Mouse (Mus musculus) left cerebral cortex, postnatal 4 days (tissue): ENCODE results near the gene Eif5a. TPM values are rescaled to one million over a fixed set of nuclear protein-coding genes. Genes with fewer than 3 reads are reported as not detected.
"Not testable (repeated sequence)": the region's sequence is repeated elsewhere in the genome, so short reads cannot be mapped to it uniquely, and the experiment has no call there.

ENCODE experiments used
- DNase-seq: peaks from one replicate; pipeline ENCODE4 v3.0.0-alpha.2; 2022
- intact Hi-C: fragments of 180-260 bp; cut with DNase I; formaldehyde crosslinking; loops from one replicate; pipeline ENCODE4 v1.15.1; 2025
- total RNA-seq, 2 experiments: library from RNA; stranded (reverse); gene quantifications; 2 replicates each; pipeline ENCODE4 v1.2.3; 2021

Eif5a gene
- total RNA-seq, 2 experiments from 2014 or later = 539 to 555 TPM

GRCm38 (mm10) chr11:69930176-69930575, 8.4 kb upstream of the Eif5a start:
- not testable (repeated sequence) for DNase-seq
- intact Hi-C loops = loop anchor here (5.0 to 10.0 kb wide), 2 partner anchors 55 to 282 kb away; partner anchors contain the start of genes Ctdnep1, Elp5 and Slc16a11

- intact Hi-C loops = loop anchor here (5.0 to 10.0 kb wide), 2 partner anchors 55 to 283 kb away; partner anchors contain the start of genes Ctdnep1, Elp5 and Slc16a11
- DNase-seq = no peak
These were observed 8.0 kb upstream of the Eif5a start for GRCm38 (mm10) chr11:69929712-69930111.

- intact Hi-C loops = no loop called here
- no peak for DNase-seq
These were observed 5.7 kb upstream of the Eif5a start for GRCm38 (mm10) chr11:69927501-69927900.

GRCm38 (mm10) chr11:69922796-69923195, 1.0 kb upstream of the Eif5a start:
- DNase-seq = no peak
- intact Hi-C loops = no loop called here

GRCm38 (mm10) chr11:69922012-69922756, 426 bp upstream of the Eif5a start:
- no peak for DNase-seq
- intact Hi-C loops = no loop called here

GRCm38 (mm10) chr11:69920266-69921031, 1.3 kb downstream of the Eif5a start:
- intact Hi-C loops = no loop called here
- peak; percentile 67 for DNase-seq

- DNase-seq = peak; percentile 68
- intact Hi-C loops = no loop called here
These were observed 2.0 kb downstream of the Eif5a start for GRCm38 (mm10) chr11:69919661-69920265.

- intact Hi-C loops = no loop called here
- DNase-seq = no peak
These were observed 2.7 kb downstream of the Eif5a start for GRCm38 (mm10) chr11:69919053-69919452.

GRCm38 (mm10) chr11:69918118-69918517, 3.6 kb downstream of the Eif5a start:
- intact Hi-C loops = no loop called here
- no peak for DNase-seq

GRCm38 (mm10) chr11:69917379-69917948, 4.3 kb downstream of the Eif5a start:
- intact Hi-C loops = no loop called here
- DNase-seq = no peak

GRCm38 (mm10) chr11:69916652-69917378, 4.9 kb downstream of the Eif5a start:
- intact Hi-C loops, DNase-seq: not testable (repeated sequence)

GRCm38 (mm10) chr11:69915667-69916627, 5.8 kb downstream of the Eif5a start:
- intact Hi-C loops = no loop called here
- DNase-seq = no peak

GRCm38 (mm10) chr11:69914917-69915430, 6.8 kb downstream of the Eif5a start:
- intact Hi-C loops = no loop called here
- no peak for DNase-seq

- no peak for DNase-seq
- intact Hi-C loops = no loop called here
These were observed 7.4 kb downstream of the Eif5a start for GRCm38 (mm10) chr11:69914372-69914764.

GRCm38 (mm10) chr11:69913554-69914371, 8.0 kb downstream of the Eif5a start, which contains the start of gene Gps2:
Gene Gps2, plus strand, starts transcription at chr11:69913888.
- peak; percentile 93 for DNase-seq
- intact Hi-C loops = no loop called here

- intact Hi-C loops = no loop called here
- no peak for DNase-seq
These were observed 8.8 kb downstream of the Eif5a start for GRCm38 (mm10) chr11:69912716-69913530.

GRCm38 (mm10) chr11:69911701-69912100, 10.1 kb downstream of the Eif5a start:
- DNase-seq = no peak
- intact Hi-C loops = no loop called here
